Mouse (Mus musculus) kidney, postnatal 10 days (tissue): ENCODE data around the gene Rexo4.

ENCODE experiments used
- DNase-seq: peaks from one replicate; pipeline ENCODE4 v3.0.0; 2021; ENCODE audit warnings: mixed read lengths

Rexo4 gene

GRCm38 (mm10) chr2:26943253-26943652, 20.9 kb downstream of the Rexo4 start:
- no peak for DNase-seq

- DNase-seq, result no peak
These were observed 22.6 kb downstream of the Rexo4 start for GRCm38 (mm10) chr2:26941539-26941938.

- no peak for DNase-seq
These were observed 27.8 kb downstream of the Rexo4 start for GRCm38 (mm10) chr2:26936425-26936824.

- DNase-seq, result no peak
These were observed 28.9 kb downstream of the Rexo4 start for GRCm38 (mm10) chr2:26935286-26935685.

GRCm38 (mm10) chr2:26933304-26934055, 30.7 kb downstream of the Rexo4 start, which contains the start of the genes Surf4 and Stkld1:
TSS of gene Surf4 (minus strand) at chr2:26933928.
TSS of gene Stkld1 (plus strand) at chr2:26934047.
- DNase-seq, result peak; percentile 98

- DNase-seq, result peak; percentile 66
These were observed 31.5 kb downstream of the Rexo4 start for GRCm38 (mm10) chr2:26932473-26933303.

GRCm38 (mm10) chr2:26930390-26930789, 33.8 kb downstream of the Rexo4 start:
- DNase-seq, result peak; percentile 77

GRCm38 (mm10) chr2:26927745-26928476, 36.3 kb downstream of the Rexo4 start:
- no peak for DNase-seq

- no peak for DNase-seq
These were observed 42.4 kb downstream of the Rexo4 start for GRCm38 (mm10) chr2:26921784-26922183.

GRCm38 (mm10) chr2:26920190-26920855, 43.9 kb downstream of the Rexo4 start:
- no peak for DNase-seq

GRCm38 (mm10) chr2:26919684-26920083, 44.5 kb downstream of the Rexo4 start:
- no peak for DNase-seq

GRCm38 (mm10) chr2:26916738-26917137, 47.4 kb downstream of the Rexo4 start:
- no peak for DNase-seq

GRCm38 (mm10) chr2:26915927-26916728, 48.1 kb downstream of the Rexo4 start, which contains the start of the genes Surf2 and Surf1:
TSS of gene Surf2 (plus strand) at chr2:26916367.
TSS of gene Surf1 (minus strand) at chr2:26916530.
- peak; percentile 87 for DNase-seq

GRCm38 (mm10) chr2:26914148-26914941, 49.8 kb downstream of the Rexo4 start:
- no peak for DNase-seq

GRCm38 (mm10) chr2:26913416-26914147, 50.6 kb downstream of the Rexo4 start:
- no peak for DNase-seq

GRCm38 (mm10) chr2:26912253-26912770, 51.9 kb downstream of the Rexo4 start:
- DNase-seq, result no peak

GRCm38 (mm10) chr2:26910994-26911765, 53.0 kb downstream of the Rexo4 start:
- DNase-seq, result peak; percentile 77

- DNase-seq, result peak; percentile 100
These were observed 53.8 kb downstream of the Rexo4 start, which contains the start of the genes Med22 and Rpl7a for GRCm38 (mm10) chr2:26910124-26910993. TSS of gene Med22 (minus strand) at chr2:26910677. TSS of gene Rpl7a (plus strand) at chr2:26910764.
